Mouse (Mus musculus): Measurements from ENCODE around the gene Gm28729. TPM values are rescaled to one million over a fixed set of nuclear protein-coding genes. Genes with fewer than 3 reads are reported as not detected.
"Not testable (repeated sequence)": the region's sequence is repeated elsewhere in the genome, so short reads cannot be mapped to it uniquely, and the experiment has no call there.

The Gm28729 gene
- polyA plus RNA-seq, 1 experiment from 2014 or later: 0.37 TPM

GRCm38 (mm10) chr9:96478071-96478888 is 46.8 kb downstream of the Gm28729 start, which contains the start of gene Rnf7:
Gene Rnf7, minus strand, starts transcription at chr9:96478675.
- Histone ChIP-seq H3K4me3 (peak within 1 kb of the TSS; percentile 91), H3K4me1 (replicated peaks) (peaks cover 16% of the 10 kb centered on the region), H3K36me3 (peaks cover 25% of the 10 kb centered on the region), H3K27me3 (ENCODE audit: insufficient read depth, poor library complexity, severe bottlenecking) (no peaks in the 10 kb centered on the region), H3K9me3 (no peaks in the 10 kb centered on the region), H3K27ac (peak within 1 kb of the TSS; percentile 95)
- peak; percentile 99 for DNase-seq (ENCODE audit: low spot score)
- WGBS: under 1% methylated on average over 74 of the region's 74 CpGs

DNA sequence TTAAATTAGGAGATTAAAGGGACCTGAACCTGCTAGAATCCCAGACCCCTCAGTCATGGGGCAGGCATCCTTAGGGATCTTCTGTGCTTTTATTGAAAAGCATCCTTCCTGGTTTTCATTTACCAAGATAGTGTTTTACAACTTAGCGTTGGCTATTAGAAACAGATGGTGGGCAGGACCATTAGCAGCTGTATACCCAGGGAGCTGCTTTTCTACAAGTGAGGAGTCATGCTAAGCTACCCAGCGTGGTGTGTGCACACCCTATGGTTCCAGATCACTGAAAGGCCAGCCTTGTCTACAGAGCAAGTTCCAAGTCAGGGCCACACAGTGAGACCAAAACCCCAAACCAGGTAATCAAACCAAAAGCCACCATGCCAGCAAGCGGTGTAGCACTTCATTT is 52.7 kb downstream of the Gm28729 start:
- 75% methylated on average over 3 of the region's 3 CpGs for WGBS
- peaks cover 16% of the 10 kb centered on the region for H3K4me1 ChIP-seq (replicated peaks)
- H3K27ac ChIP-seq: no peak overlapping the region
- H3K9me3 ChIP-seq: no peaks in the 10 kb centered on the region
- H3K36me3 ChIP-seq: peaks cover 69% of the 10 kb centered on the region
- no peak for DNase-seq (ENCODE audit: low spot score)
- H3K4me3 ChIP-seq: no peak overlapping the region
- no peaks in the 10 kb centered on the region for H3K27me3 ChIP-seq (ENCODE audit: insufficient read depth, poor library complexity, severe bottlenecking)

GRCm38 (mm10) chr9:96471681-96472080 is 53.4 kb downstream of the Gm28729 start:
- not testable (repeated sequence) for DNase-seq (ENCODE audit: low spot score); H3K27ac ChIP-seq; H3K4me3 ChIP-seq; H3K27me3 ChIP-seq (ENCODE audit: insufficient read depth, poor library complexity, severe bottlenecking); H3K4me1 ChIP-seq (replicated peaks); H3K9me3 ChIP-seq
- H3K36me3 ChIP-seq: peaks cover 75% of the 10 kb centered on the region
- 77% methylated on average over 4 of the region's 4 CpGs for WGBS

DNA sequence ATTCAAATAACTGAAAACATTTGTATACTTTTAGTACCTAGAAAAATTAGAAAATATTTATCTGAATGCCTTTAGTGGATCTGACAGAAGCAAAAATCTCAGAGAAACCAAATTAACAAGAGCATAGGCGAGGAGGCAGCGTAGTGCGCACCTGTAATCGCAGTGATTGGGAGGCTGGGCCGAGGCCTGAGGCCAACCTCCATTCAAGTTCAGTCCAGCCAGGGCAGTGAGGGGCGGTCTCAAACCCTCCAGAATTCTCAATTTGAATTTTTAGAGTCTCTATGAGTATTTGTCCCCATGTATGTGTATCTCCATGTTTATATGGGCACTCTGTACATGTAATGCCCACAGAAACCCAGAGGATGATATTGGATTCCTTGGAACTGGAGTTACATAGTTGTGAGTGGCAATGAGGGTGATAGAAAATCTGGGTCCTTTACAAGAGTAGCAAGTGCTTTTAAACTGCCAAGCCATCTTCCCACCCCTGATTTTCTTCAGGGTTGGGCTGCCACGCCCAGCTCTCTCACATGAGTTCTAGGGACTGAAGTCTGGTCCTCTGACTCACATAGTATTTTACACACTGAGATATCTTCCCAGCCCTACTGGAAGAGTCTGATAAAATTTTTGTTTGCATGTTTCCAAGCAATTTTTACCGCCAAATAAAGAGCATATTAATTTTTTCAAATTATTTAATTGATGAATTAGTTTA is 54.6 kb downstream of the Gm28729 start:
- peaks cover 4% of the 10 kb centered on the region; the same call in 1 of the 2 replicates for H3K4me1 ChIP-seq (replicated peaks)
- H3K4me3 ChIP-seq: no peak overlapping the region
- H3K27ac ChIP-seq: no peak overlapping the region
- DNase-seq (ENCODE audit: low spot score): no peak
- H3K36me3 ChIP-seq: peaks cover 71% of the 10 kb centered on the region
- H3K9me3 ChIP-seq: no peaks in the 10 kb centered on the region
- WGBS: 93% methylated on average over 8 of the region's 8 CpGs
- no peaks in the 10 kb centered on the region for H3K27me3 ChIP-seq (ENCODE audit: insufficient read depth, poor library complexity, severe bottlenecking)

- Histone ChIP-seq H3K9me3 (no peaks in the 10 kb centered on the region), H3K4me1 (replicated peaks) (peaks cover 4% of the 10 kb centered on the region; the same call in 1 of the 2 replicates), H3K4me3 (no peak overlapping the region), H3K36me3 (peaks cover 64% of the 10 kb centered on the region), H3K27ac (no peak overlapping the region), H3K27me3 (ENCODE audit: insufficient read depth, poor library complexity, severe bottlenecking) (no peaks in the 10 kb centered on the region)
- 76% methylated on average over 8 of the region's 8 CpGs for WGBS
- no peak for DNase-seq (ENCODE audit: low spot score)
These were observed 55.4 kb downstream of the Gm28729 start for GRCm38 (mm10) chr9:96469556-96470265.

GRCm38 (mm10) chr9:96463708-96464107 is 61.4 kb downstream of the Gm28729 start:
- no peak for DNase-seq (ENCODE audit: low spot score)
- WGBS: 82% methylated on average over 10 of the region's 10 CpGs
- no peak overlapping the region for H3K4me3 ChIP-seq
- H3K9me3 ChIP-seq: peaks cover 13% of the 10 kb centered on the region
- no peaks in the 10 kb centered on the region for H3K4me1 ChIP-seq (replicated peaks)
- no peaks in the 10 kb centered on the region for H3K27me3 ChIP-seq (ENCODE audit: insufficient read depth, poor library complexity, severe bottlenecking)
- no peak overlapping the region for H3K27ac ChIP-seq
- peaks cover 44% of the 10 kb centered on the region for H3K36me3 ChIP-seq

GRCm38 (mm10) chr9:96461607-96462006 is 63.5 kb downstream of the Gm28729 start:
- peaks cover 25% of the 10 kb centered on the region for H3K36me3 ChIP-seq
- no peak overlapping the region for H3K27ac ChIP-seq
- DNase-seq (ENCODE audit: low spot score): no peak
- 60% methylated on average over 1 of the region's 1 CpGs for WGBS
- no peaks in the 10 kb centered on the region for H3K4me1 ChIP-seq (replicated peaks)
- no peaks in the 10 kb centered on the region for H3K27me3 ChIP-seq (ENCODE audit: insufficient read depth, poor library complexity, severe bottlenecking)
- no peak overlapping the region for H3K4me3 ChIP-seq
- peaks cover 13% of the 10 kb centered on the region for H3K9me3 ChIP-seq

GRCm38 (mm10) chr9:96460117-96460865 is 64.8 kb downstream of the Gm28729 start:
- WGBS: 85% methylated on average over 10 of the region's 10 CpGs
- DNase-seq (ENCODE audit: low spot score): no peak
- Histone ChIP-seq H3K4me1 (replicated peaks) (no peaks in the 10 kb centered on the region), H3K36me3 (peaks cover 25% of the 10 kb centered on the region), H3K27me3 (ENCODE audit: insufficient read depth, poor library complexity, severe bottlenecking) (no peaks in the 10 kb centered on the region), H3K4me3 (no peak overlapping the region), H3K27ac (no peak overlapping the region), H3K9me3 (peaks cover 13% of the 10 kb centered on the region)

DNA sequence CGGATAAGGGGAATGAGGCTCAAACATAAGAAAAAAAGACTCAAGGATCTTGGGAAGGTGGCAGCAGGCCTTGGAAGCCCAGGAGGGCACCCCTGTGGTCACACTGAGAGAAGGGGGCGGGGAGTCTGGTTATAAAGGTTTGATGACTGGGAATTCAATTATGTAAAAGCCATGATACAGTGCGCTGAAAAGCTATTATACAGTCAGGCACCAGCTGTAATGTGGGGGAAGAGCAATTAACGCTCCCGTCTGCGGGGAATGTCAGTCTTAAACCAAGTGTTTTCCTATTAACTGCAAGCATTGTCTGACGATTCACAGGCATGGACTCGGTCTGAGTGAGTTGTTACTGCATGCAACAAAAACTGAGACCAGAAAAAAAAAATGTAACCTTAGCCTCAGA is 69.4 kb downstream of the Gm28729 start:
- Histone ChIP-seq H3K36me3 (0 out of 2 replicates have a peak, but pooled peaks cover under 1% of the 10 kb centered on the region), H3K27ac (no peak overlapping the region), H3K9me3 (no peaks in the 10 kb centered on the region), H3K27me3 (ENCODE audit: insufficient read depth, poor library complexity, severe bottlenecking) (no peaks in the 10 kb centered on the region), H3K4me3 (no peak overlapping the region), H3K4me1 (replicated peaks) (peaks cover 6% of the 10 kb centered on the region; the same call in 1 of the 2 replicates)
- no peak for DNase-seq (ENCODE audit: low spot score)
- WGBS: 78% methylated on average over 8 of the region's 8 CpGs

DNA sequence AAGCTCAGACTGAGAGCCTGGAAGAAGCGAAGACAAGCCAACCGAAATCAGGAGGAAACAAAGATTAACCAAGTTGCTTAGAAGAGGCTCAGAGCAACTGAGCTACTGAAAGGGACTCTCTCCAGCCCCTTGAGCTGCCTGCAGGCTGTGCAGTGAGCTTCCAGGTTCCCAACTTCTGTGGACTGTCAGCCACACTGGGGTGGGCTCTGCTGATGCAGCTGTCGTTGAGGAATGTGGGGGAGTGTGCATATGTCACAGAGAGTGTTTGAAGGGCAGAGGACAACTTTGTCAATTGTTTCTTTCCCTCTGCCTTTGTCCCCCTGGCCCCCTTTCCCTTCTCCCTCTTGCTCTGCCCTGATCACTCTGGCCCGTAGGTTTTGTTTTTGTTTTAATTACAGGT is 72.1 kb downstream of the Gm28729 start:
- Histone ChIP-seq H3K27me3 (ENCODE audit: insufficient read depth, poor library complexity, severe bottlenecking) (no peaks in the 10 kb centered on the region), H3K4me3 (no peak overlapping the region), H3K4me1 (replicated peaks) (peaks cover 6% of the 10 kb centered on the region; the same call in 1 of the 2 replicates), H3K9me3 (no peaks in the 10 kb centered on the region), H3K36me3 (no peaks in the 10 kb centered on the region), H3K27ac (no peak overlapping the region)
- no peak for DNase-seq (ENCODE audit: low spot score)
- WGBS: 71% methylated on average over 4 of the region's 4 CpGs

- Histone ChIP-seq H3K4me3 (no peak overlapping the region), H3K27ac (0 out of 2 replicates have a peak overlapping the region, but pooled peaks have one; percentile 8), H3K4me1 (replicated peaks) (peaks cover 6% of the 10 kb centered on the region; the same call in 1 of the 2 replicates), H3K27me3 (ENCODE audit: insufficient read depth, poor library complexity, severe bottlenecking) (no peaks in the 10 kb centered on the region), H3K36me3 (no peaks in the 10 kb centered on the region), H3K9me3 (no peaks in the 10 kb centered on the region)
- 65% methylated on average over 12 of the region's 12 CpGs for WGBS
- DNase-seq (ENCODE audit: low spot score): no peak
These were observed 74.0 kb downstream of the Gm28729 start for GRCm38 (mm10) chr9:96450900-96451720.

Measured in hindbrain, embryonic 10.5 days (tissue).